Mouse (Mus musculus) thymus, postnatal 10 days (tissue): ENCODE results near the gene Fam83e.
A peak's percentile ranks its signal among the peaks of the same experiment; 100 is the strongest.

ENCODE experiments used
- DNase-seq, 2 experiments: peaks; one replicate each; pipeline ENCODE4 v3.0.0; 2021; ENCODE audit warnings: low spot score in 2 of 2

Gene Fam83e

GRCm38 (mm10) chr7:45739820-45740219, 18.8 kb downstream of the Fam83e start:
- no peak for DNase-seq

- DNase-seq, result no peak
Observed at GRCm38 (mm10) chr7:45741308-45741707, 20.3 kb downstream of the Fam83e start.

- DNase-seq, result peak; percentile 42 to 47
Observed at GRCm38 (mm10) chr7:45741777-45742176, 20.8 kb downstream of the Fam83e start.

- DNase-seq, result no peak
Observed at GRCm38 (mm10) chr7:45742338-45742737, 21.3 kb downstream of the Fam83e start.

- no peak for DNase-seq
Observed at GRCm38 (mm10) chr7:45744387-45744786, 23.4 kb downstream of the Fam83e start.

GRCm38 (mm10) chr7:45746518-45746917, 25.5 kb downstream of the Fam83e start:
- DNase-seq, result no peak

- DNase-seq, result no peak
Observed at GRCm38 (mm10) chr7:45747450-45747849, 26.4 kb downstream of the Fam83e start.

- DNase-seq, result no peak
Observed at GRCm38 (mm10) chr7:45748110-45748509, 27.1 kb downstream of the Fam83e start.

GRCm38 (mm10) chr7:45749401-45749800, 28.4 kb downstream of the Fam83e start:
- no peak for DNase-seq

GRCm38 (mm10) chr7:45750162-45750561, 29.1 kb downstream of the Fam83e start:
- DNase-seq, result no peak

GRCm38 (mm10) chr7:45755703-45756102, 34.7 kb downstream of the Fam83e start:
- DNase-seq, result no peak

- peak; percentile 45 to 63 for DNase-seq
Observed at GRCm38 (mm10) chr7:45759400-45759799, 38.4 kb downstream of the Fam83e start.

GRCm38 (mm10) chr7:45760151-45760550, 39.1 kb downstream of the Fam83e start:
- DNase-seq, result peak in 1 of 2 experiments; percentile 22

GRCm38 (mm10) chr7:45765995-45766394, 45.0 kb downstream of the Fam83e start:
- no peak for DNase-seq

GRCm38 (mm10) chr7:45766764-45767163, 45.8 kb downstream of the Fam83e start:
- no peak for DNase-seq

GRCm38 (mm10) chr7:45767500-45767899, 46.5 kb downstream of the Fam83e start:
- no peak for DNase-seq

- no peak for DNase-seq
Observed at GRCm38 (mm10) chr7:45770427-45771082, 49.5 kb downstream of the Fam83e start.

GRCm38 (mm10) chr7:45771101-45771500, 50.1 kb downstream of the Fam83e start:
- DNase-seq, result no peak

- DNase-seq, result no peak
Observed at GRCm38 (mm10) chr7:45775237-45775636, 54.2 kb downstream of the Fam83e start.
